Mouse (Mus musculus): ENCODE measurements at regions not wholly inside any gene's neighbourhood (a gene's known extent, or its start where the extent isn't known, plus 50 kb on each side); places are given as distances from the start of the nearest gene placed in this dataset.

- no peak overlapping the region for H3K27ac ChIP-seq (replicated peaks)
- ATAC-seq (ENCODE audit: low read depth), result no peak
- H3K27me3 ChIP-seq, result no peaks in the 10 kb centered on the region
- H3K4me3 ChIP-seq, result no peak overlapping the region
- no peaks in the 10 kb centered on the region for H3K9me3 ChIP-seq
- H3K9ac ChIP-seq, result no peak overlapping the region
- no peaks in the 10 kb centered on the region for H3K4me1 ChIP-seq (replicated peaks)
- WGBS, result 87% methylated on average over 6 of the region's 6 CpGs
- no peaks in the 10 kb centered on the region for H3K36me3 ChIP-seq
- H3K4me2 ChIP-seq, result no peak overlapping the region
Measured at GRCm38 (mm10) chr12:63598905-63599304, 875.6 kb downstream of the Fscb start.

DNA sequence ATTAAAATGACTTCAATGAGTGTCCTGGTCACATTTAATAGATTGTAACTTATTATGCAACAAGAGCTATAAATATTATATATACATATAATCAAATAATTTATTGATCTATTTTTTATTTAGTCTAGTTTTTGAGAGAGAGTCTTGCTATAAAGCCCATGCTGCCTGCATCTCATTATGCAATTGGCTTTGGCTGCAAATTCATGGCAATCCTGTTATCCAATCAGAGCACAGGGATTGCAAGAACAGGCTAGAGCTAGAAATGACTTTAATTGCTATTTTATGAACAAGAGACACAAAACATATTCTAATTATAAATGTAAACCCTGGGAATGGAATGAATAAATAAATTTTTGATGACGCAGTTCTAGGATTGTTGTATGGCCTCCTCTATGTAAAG lies 919.8 kb downstream of the Fscb start:
- H3K9me3 ChIP-seq, result no peaks in the 10 kb centered on the region
- no peak overlapping the region for H3K4me3 ChIP-seq

GRCm38 (mm10) chr12:63552831-63553230 lies 921.7 kb downstream of the Fscb start:
- no peak for ATAC-seq (ENCODE audit: low read depth)
- 65% methylated on average over 4 of the region's 4 CpGs for WGBS

More for the DNA sequence above, 919.8 kb downstream of the Fscb start:
- WGBS, result 76% methylated on average over 1 of the region's 1 CpGs
- Histone ChIP-seq H3K9ac (no peak overlapping the region), H3K4me2 (no peak overlapping the region), H3K27me3 (no peaks in the 10 kb centered on the region), H3K36me3 (no peaks in the 10 kb centered on the region), H3K4me1 (replicated peaks) (no peaks in the 10 kb centered on the region), H3K27ac (replicated peaks) (no peak overlapping the region)
- no peak for ATAC-seq (ENCODE audit: low read depth)

GRCm38 (mm10) chr12:63534084-63534483 lies 940.4 kb downstream of the Fscb start:
- Histone ChIP-seq H3K4me2 (no peak overlapping the region), H3K27ac (replicated peaks) (no peak overlapping the region), H3K27me3 (no peaks in the 10 kb centered on the region), H3K4me3 (no peak overlapping the region), H3K9ac (no peak overlapping the region), H3K4me1 (replicated peaks) (no peaks in the 10 kb centered on the region), H3K36me3 (no peaks in the 10 kb centered on the region), H3K9me3 (no peaks in the 10 kb centered on the region)
- no peak for ATAC-seq (ENCODE audit: low read depth)
- 47% methylated on average over 1 of the region's 1 CpGs for WGBS

More at GRCm38 (mm10) chr12:63552831-63553230, 921.7 kb downstream of the Fscb start:
- Histone ChIP-seq H3K9ac (no peak overlapping the region), H3K36me3 (no peaks in the 10 kb centered on the region), H3K4me1 (replicated peaks) (no peaks in the 10 kb centered on the region), H3K4me2 (no peak overlapping the region), H3K27me3 (no peaks in the 10 kb centered on the region), H3K27ac (replicated peaks) (no peak overlapping the region), H3K9me3 (no peaks in the 10 kb centered on the region), H3K4me3 (no peak overlapping the region)

DNA sequence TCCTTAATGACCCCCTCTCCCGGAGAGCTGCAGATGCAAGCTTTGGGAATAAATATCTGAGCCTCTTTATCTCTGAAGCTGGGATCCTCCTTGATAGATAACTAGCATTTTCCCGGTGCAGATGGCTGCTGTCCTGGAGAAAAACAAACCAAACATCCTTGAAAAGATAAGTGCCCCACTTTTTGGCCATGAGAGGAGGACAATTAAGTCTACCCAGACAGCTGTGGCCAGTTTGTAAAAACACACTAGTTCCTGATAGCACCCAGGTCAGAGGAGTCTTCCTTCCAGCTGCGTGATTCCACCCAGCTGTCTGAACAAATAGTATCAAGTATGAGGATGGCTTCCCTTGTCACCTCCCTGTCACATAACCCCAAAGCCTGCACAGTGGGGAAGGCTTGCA lies 970.7 kb downstream of the Fscb start:
- Histone ChIP-seq H3K36me3 (no peaks in the 10 kb centered on the region), H3K27ac (replicated peaks) (no peak overlapping the region), H3K9me3 (no peaks in the 10 kb centered on the region), H3K9ac (no peak overlapping the region), H3K4me1 (replicated peaks) (no peaks in the 10 kb centered on the region), H3K4me3 (no peak overlapping the region), H3K4me2 (no peak overlapping the region), H3K27me3 (no peaks in the 10 kb centered on the region)
- 79% methylated on average over 3 of the region's 3 CpGs for WGBS
- no peak for ATAC-seq (ENCODE audit: low read depth)

DNA sequence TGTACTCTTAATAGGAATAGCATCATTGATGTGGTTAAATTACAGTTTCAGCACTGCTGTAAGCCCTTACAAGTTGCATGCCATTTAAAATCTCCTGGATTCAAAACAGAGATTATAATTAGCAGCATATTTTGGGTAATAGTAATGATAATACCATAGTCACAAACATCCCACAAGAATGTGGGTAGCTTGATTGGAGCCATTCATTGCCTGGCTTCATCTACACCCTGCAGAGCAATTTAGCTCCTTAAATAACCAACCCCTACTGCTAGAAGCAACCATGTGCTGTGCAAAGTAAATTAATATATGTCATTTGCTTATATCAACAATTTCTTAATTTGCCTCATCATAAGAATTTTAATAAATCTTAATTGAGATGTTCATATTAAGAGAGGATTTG lies 984.1 kb downstream of the Fscb start:
- Histone ChIP-seq H3K27me3 (no peaks in the 10 kb centered on the region), H3K27ac (replicated peaks) (no peak overlapping the region), H3K4me1 (replicated peaks) (no peaks in the 10 kb centered on the region), H3K4me2 (no peak overlapping the region), H3K4me3 (no peak overlapping the region), H3K36me3 (no peaks in the 10 kb centered on the region), H3K9me3 (no peaks in the 10 kb centered on the region), H3K9ac (no peak overlapping the region)
- peak; percentile 75; the same call in 1 of the 2 replicates for ATAC-seq (ENCODE audit: low read depth)

GRCm38 (mm10) chr12:63484087-63484486 lies 990.4 kb downstream of the Fscb start:
- Histone ChIP-seq H3K27me3 (no peaks in the 10 kb centered on the region), H3K4me3 (no peak overlapping the region), H3K9me3 (no peaks in the 10 kb centered on the region), H3K4me1 (replicated peaks) (no peaks in the 10 kb centered on the region), H3K9ac (no peak overlapping the region), H3K27ac (replicated peaks) (no peak overlapping the region), H3K4me2 (no peak overlapping the region), H3K36me3 (no peaks in the 10 kb centered on the region)
- ATAC-seq (ENCODE audit: low read depth), result no peak

DNA sequence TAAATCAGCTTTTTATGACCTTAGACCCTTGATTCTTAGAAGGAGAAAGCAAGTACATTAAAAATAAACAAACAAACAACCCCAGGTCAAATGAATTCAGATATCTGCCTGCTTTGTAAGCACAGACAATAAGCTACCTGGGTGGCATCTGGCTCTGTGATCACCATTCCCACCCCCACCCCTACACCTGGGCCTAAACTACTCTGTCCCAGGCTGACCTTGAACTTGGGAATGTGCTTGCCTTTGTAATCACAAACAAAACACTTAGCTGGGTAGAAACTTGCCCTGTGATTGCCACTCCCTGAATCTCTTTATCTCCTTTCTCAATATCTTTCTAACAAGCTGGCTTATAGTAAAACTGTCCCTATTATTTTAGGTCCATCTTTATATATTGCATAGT lies 1005.6 kb downstream of the Fscb start:
- no peak for ATAC-seq (ENCODE audit: low read depth)
- no peaks in the 10 kb centered on the region for H3K4me1 ChIP-seq (replicated peaks)

More for the DNA sequence above, 1005.6 kb downstream of the Fscb start:
- no peak overlapping the region for H3K4me2 ChIP-seq
- H3K4me3 ChIP-seq, result no peak overlapping the region
- no peak overlapping the region for H3K9ac ChIP-seq
- H3K27ac ChIP-seq (replicated peaks), result no peak overlapping the region
- no peaks in the 10 kb centered on the region for H3K9me3 ChIP-seq
- H3K36me3 ChIP-seq, result no peaks in the 10 kb centered on the region
- H3K27me3 ChIP-seq, result no peaks in the 10 kb centered on the region
